In genomic region chr3:114279653-114280052, GRCm38 (mm10) we compare ENCODE assay signal across 28 mouse cellular contexts.
A peak's percentile ranks its signal among the peaks of the same experiment; 100 is the strongest.
DNase-seq lines count a peak whose midpoint lies in the region; ATAC-seq and TF ChIP-seq lines count a peak whose summit lies in the region.
"Had no signal": no experiment of that assay in that cellular context is flagged by ENCODE, and none has a peak within 500 bp of the region (broad histone marks: within the 10 kb centered on the region; RNA-seq: fewer than 3 reads in every experiment).

No protein-coding gene starts in this region.

- H3K4me3 ChIP-seq in embryonic facial prominence, embryonic 14.5 days (ENCODE audit: low read depth, low read length): no peak overlapping the region
- H3K4me3 ChIP-seq in embryonic facial prominence, embryonic 10.5 days: no peak overlapping the region
- no peak overlapping the region for H3K4me3 ChIP-seq in forebrain, postnatal 0 days (ENCODE audit: low read depth, low read length)
- H3K4me3 ChIP-seq in forebrain, embryonic 15.5 days: no peak overlapping the region
- H3K4me3 ChIP-seq in midbrain, embryonic 16.5 days (ENCODE audit: low read depth, low read length): no peak overlapping the region
- no peak overlapping the region for H3K4me3 ChIP-seq in midbrain, embryonic 11.5 days (ENCODE audit: low read depth, low read length)
- H3K4me3 ChIP-seq: embryonic facial prominence, embryonic 13.5 days; forebrain, embryonic 13.5 days; gastrocnemius, adult 2 months; heart, embryonic 12.5 days; heart, embryonic 15.5 days; hindbrain, embryonic 10.5 days; hindbrain, embryonic 13.5 days; intestine, embryonic 15.5 days had no signal

- no peaks in the 10 kb centered on the region for H3K27me3 ChIP-seq in embryonic facial prominence, embryonic 14.5 days (replicated peaks; ENCODE audit: control insufficient read depth, insufficient read depth, low read length)
- no peaks in the 10 kb centered on the region for H3K27me3 ChIP-seq in embryonic facial prominence, embryonic 10.5 days (replicated peaks; ENCODE audit: low read depth, poor library complexity, severe bottlenecking)
- no peaks in the 10 kb centered on the region for H3K27me3 ChIP-seq in forebrain, postnatal 0 days (ENCODE audit: insufficient read depth, low read length)
- H3K27me3 ChIP-seq in forebrain, embryonic 15.5 days: no peaks in the 10 kb centered on the region
- H3K27me3 ChIP-seq in midbrain, embryonic 16.5 days (ENCODE audit: control insufficient read depth, insufficient read depth, low read depth, low read length): no peaks in the 10 kb centered on the region
- H3K27me3 ChIP-seq in midbrain, embryonic 11.5 days (ENCODE audit: control insufficient read depth, insufficient read depth, low read length): no peaks in the 10 kb centered on the region
- H3K27me3 ChIP-seq: embryonic facial prominence, embryonic 13.5 days; forebrain, embryonic 13.5 days; heart, embryonic 12.5 days; heart, embryonic 15.5 days; hindbrain, embryonic 13.5 days; intestine, embryonic 15.5 days had no signal

- H3K9ac ChIP-seq in embryonic facial prominence, embryonic 14.5 days (ENCODE audit: low read depth, low read length): no peak overlapping the region
- no peak overlapping the region for H3K9ac ChIP-seq in forebrain, postnatal 0 days
- no peak overlapping the region for H3K9ac ChIP-seq in forebrain, embryonic 15.5 days (replicated peaks)
- no peak overlapping the region for H3K9ac ChIP-seq in midbrain, embryonic 16.5 days (ENCODE audit: low read depth, low read length)
- no peak overlapping the region for H3K9ac ChIP-seq in midbrain, embryonic 11.5 days (ENCODE audit: low read length)
- H3K9ac ChIP-seq: embryonic facial prominence, embryonic 13.5 days; forebrain, embryonic 13.5 days; heart, embryonic 12.5 days; heart, embryonic 15.5 days; hindbrain, embryonic 13.5 days; intestine, embryonic 15.5 days had no signal

- no peak for TF ChIP-seq CTCF in forebrain, postnatal 0 days (IDR thresholded peaks at IDR 0.05; ENCODE audit: low read depth)

- WGBS in embryonic facial prominence, embryonic 14.5 days: 45% methylated on average over 2 of the region's 2 CpGs
- 76% methylated on average over 2 of the region's 2 CpGs for WGBS in embryonic facial prominence, embryonic 10.5 days
- 14% methylated on average over 2 of the region's 2 CpGs for WGBS in forebrain, postnatal 0 days
- WGBS in forebrain, embryonic 15.5 days: 25% methylated on average over 2 of the region's 2 CpGs
- WGBS in midbrain, embryonic 16.5 days: 43% methylated on average over 2 of the region's 2 CpGs
- WGBS in midbrain, embryonic 11.5 days: 69% methylated on average over 2 of the region's 2 CpGs

- no peak for ATAC-seq in embryonic facial prominence, embryonic 14.5 days (ENCODE audit: low read depth)
- ATAC-seq in forebrain, postnatal 0 days: no peak
- no peak for ATAC-seq in forebrain, embryonic 15.5 days (replicated peaks)
- ATAC-seq in midbrain, embryonic 16.5 days: peak; percentile 68; the same call in 1 of the 2 replicates
- ATAC-seq in midbrain, embryonic 11.5 days (ENCODE audit: low FRiP score): no peak
- ATAC-seq: activated CD4-positive, CD25-positive, alpha-beta regulatory T cell, adult 4 months; forebrain, embryonic 13.5 days; hindbrain, embryonic 16.5 days; intestine, embryonic 15.5 days had no signal

- intact Hi-C loops in gastrocnemius, postnatal 36 days (cut with DNase I): no loop called here

- H3K4me2 ChIP-seq in embryonic facial prominence, embryonic 14.5 days (ENCODE audit: low read depth, low read length): no peak overlapping the region
- no peak overlapping the region for H3K4me2 ChIP-seq in forebrain, postnatal 0 days (ENCODE audit: low read depth)
- no peak overlapping the region for H3K4me2 ChIP-seq in forebrain, embryonic 15.5 days (replicated peaks)
- H3K4me2 ChIP-seq in midbrain, embryonic 16.5 days (ENCODE audit: low read length): no peak overlapping the region
- H3K4me2 ChIP-seq in midbrain, embryonic 11.5 days: no peak overlapping the region
- H3K4me2 ChIP-seq: embryonic facial prominence, embryonic 13.5 days; forebrain, embryonic 13.5 days; heart, embryonic 12.5 days; heart, embryonic 15.5 days; hindbrain, embryonic 13.5 days; intestine, embryonic 15.5 days had no signal

- no peaks in the 10 kb centered on the region for H3K4me1 ChIP-seq in embryonic facial prominence, embryonic 14.5 days (ENCODE audit: control insufficient read depth, insufficient read depth, low read length)
- H3K4me1 ChIP-seq in embryonic facial prominence, embryonic 10.5 days: no peaks in the 10 kb centered on the region
- no peaks in the 10 kb centered on the region for H3K4me1 ChIP-seq in forebrain, postnatal 0 days (ENCODE audit: insufficient read depth)
- H3K4me1 ChIP-seq in forebrain, embryonic 15.5 days: no peaks in the 10 kb centered on the region
- H3K4me1 ChIP-seq in midbrain, embryonic 16.5 days (ENCODE audit: control insufficient read depth, insufficient read depth, low read length): no peaks in the 10 kb centered on the region
- no peaks in the 10 kb centered on the region for H3K4me1 ChIP-seq in midbrain, embryonic 11.5 days (ENCODE audit: control insufficient read depth, insufficient read depth, low read length)
- H3K4me1 ChIP-seq: embryonic facial prominence, embryonic 13.5 days; forebrain, embryonic 13.5 days; heart, embryonic 12.5 days; heart, embryonic 15.5 days; hindbrain, embryonic 10.5 days; hindbrain, embryonic 13.5 days; intestine, embryonic 15.5 days had no signal

- peak; percentile 30 for DNase-seq in embryonic facial prominence, embryonic 14.5 days (ENCODE audit: low spot score)
- no peak for DNase-seq in embryonic facial prominence, embryonic 10.5 days (ENCODE audit: low spot score)
- DNase-seq in forebrain, postnatal 0 days: peak; percentile 2
- no peak for DNase-seq in midbrain, embryonic 11.5 days (ENCODE audit: low spot score, missing footprints)
- no peak for DNase-seq in gastrocnemius, postnatal 36 days
- DNase-seq in thymus, postnatal 14 days: no peak
- DNase-seq: adrenal gland, adult 8-10 months; adrenal gland, postnatal 25 days; cerebellum, adult 11 months; cerebellum, adult 2 months; cerebellum, adult 9-11 months; cerebellum, postnatal 25 days; gastrocnemius, adult 2 months; gastrocnemius, postnatal 14 days; heart, adult 18-20 months; heart, postnatal 10 days; heart, postnatal 36 days had no signal

- H3K36me3 ChIP-seq in embryonic facial prominence, embryonic 14.5 days (ENCODE audit: control insufficient read depth, insufficient read depth, low read length): no peaks in the 10 kb centered on the region
- H3K36me3 ChIP-seq in embryonic facial prominence, embryonic 10.5 days (replicated peaks): no peaks in the 10 kb centered on the region
- no peaks in the 10 kb centered on the region for H3K36me3 ChIP-seq in forebrain, postnatal 0 days (ENCODE audit: insufficient read depth)
- H3K36me3 ChIP-seq in forebrain, embryonic 15.5 days: no peaks in the 10 kb centered on the region
- H3K36me3 ChIP-seq in midbrain, embryonic 16.5 days (ENCODE audit: control insufficient read depth, insufficient read depth, low read length): no peaks in the 10 kb centered on the region
- H3K36me3 ChIP-seq in midbrain, embryonic 11.5 days (ENCODE audit: control insufficient read depth, insufficient read depth, low read length): no peaks in the 10 kb centered on the region
- H3K36me3 ChIP-seq: embryonic facial prominence, embryonic 13.5 days; heart, embryonic 12.5 days; heart, embryonic 15.5 days; hindbrain, embryonic 10.5 days; hindbrain, embryonic 13.5 days; intestine, embryonic 15.5 days had no signal

- H3K27ac ChIP-seq in embryonic facial prominence, embryonic 14.5 days (replicated peaks; ENCODE audit: low read depth, low read length): no peak overlapping the region
- no peak overlapping the region for H3K27ac ChIP-seq in embryonic facial prominence, embryonic 10.5 days (replicated peaks)
- H3K27ac ChIP-seq in forebrain, postnatal 0 days (ENCODE audit: low read depth, low read length): no peak overlapping the region
- H3K27ac ChIP-seq in forebrain, embryonic 15.5 days (replicated peaks): no peak overlapping the region
- H3K27ac ChIP-seq in midbrain, embryonic 16.5 days (ENCODE audit: low read length): no peak overlapping the region
- no peak overlapping the region for H3K27ac ChIP-seq in midbrain, embryonic 11.5 days (ENCODE audit: low read depth, low read length)
- H3K27ac ChIP-seq: embryonic facial prominence, embryonic 13.5 days; forebrain, embryonic 13.5 days; gastrocnemius, adult 2 months; heart, embryonic 15.5 days; hindbrain, embryonic 10.5 days; hindbrain, embryonic 13.5 days; intestine, embryonic 15.5 days had no signal

- no peaks in the 10 kb centered on the region for H3K9me3 ChIP-seq in embryonic facial prominence, embryonic 14.5 days (ENCODE audit: control insufficient read depth, low read length)
- no peaks in the 10 kb centered on the region for H3K9me3 ChIP-seq in embryonic facial prominence, embryonic 10.5 days
- H3K9me3 ChIP-seq in forebrain, postnatal 0 days (ENCODE audit: low read length): no peaks in the 10 kb centered on the region
- H3K9me3 ChIP-seq in forebrain, embryonic 15.5 days: no peaks in the 10 kb centered on the region
- no peaks in the 10 kb centered on the region for H3K9me3 ChIP-seq in midbrain, embryonic 16.5 days (replicated peaks; ENCODE audit: control insufficient read depth, low read length, poor library complexity, severe bottlenecking)
- no peaks in the 10 kb centered on the region for H3K9me3 ChIP-seq in midbrain, embryonic 11.5 days (ENCODE audit: control insufficient read depth, low read length)
- H3K9me3 ChIP-seq: embryonic facial prominence, embryonic 13.5 days; forebrain, embryonic 13.5 days; heart, embryonic 12.5 days; heart, embryonic 15.5 days; hindbrain, embryonic 10.5 days; hindbrain, embryonic 13.5 days; intestine, embryonic 15.5 days had no signal

Comparison
In these comparisons a context has a peak if more than half of its experiments do, and no peak if none do; other contexts are left out.
1. DNase-seq: peak in embryonic facial prominence, embryonic 14.5 days (single experiment) and forebrain, postnatal 0 days (single experiment); none in embryonic facial prominence, embryonic 10.5 days (single experiment), midbrain, embryonic 11.5 days (single experiment), gastrocnemius, postnatal 36 days (0 of 2) and thymus, postnatal 14 days (single experiment).